Mouse (Mus musculus) midbrain, embryonic 13.5 days (tissue): Measurements from ENCODE around the gene Cep131. TPM values are rescaled to one million over a fixed set of nuclear protein-coding genes. Genes with fewer than 3 reads are reported as not detected.

ENCODE experiments used
- ATAC-seq: fragments of 200-750 bp; cut with Nextera tagmentation; 2 replicates; pipeline ENCODE4 v1.8.0; 2017; ENCODE audit warnings: mild to moderate bottlenecking, moderate TSS enrichment, moderate library complexity
- H3K27ac ChIP-seq: fragments of 300-500 bp; sonication (generic); 2 replicates; pipeline ENCODE4 v1.5.1; 2015; ENCODE audit warnings: inconsistent platforms, mild to moderate bottlenecking, moderate library complexity
- H3K27me3 ChIP-seq: fragments of 300-500 bp; sonication (generic); 2 replicates; pipeline ENCODE4 v1.6.1; 2015; ENCODE audit warnings: mild to moderate bottlenecking, inconsistent platforms
- H3K36me3 ChIP-seq: fragments of 300-500 bp; sonication (generic); 2 replicates; pipeline ENCODE4 v1.6.1; 2015; ENCODE audit warnings: mild to moderate bottlenecking, inconsistent platforms
- H3K4me1 ChIP-seq: fragments of 300-500 bp; sonication (generic); replicated peaks from 2 replicates; pipeline ENCODE4 v1.6.1; 2015; ENCODE audit warnings: inconsistent platforms
- H3K4me2 ChIP-seq: fragments of 300-500 bp; sonication (generic); replicated peaks from 2 replicates; pipeline ENCODE4 v1.6.1; 2015; ENCODE audit warnings: moderate library complexity, mild to moderate bottlenecking, inconsistent platforms
- H3K4me3 ChIP-seq: fragments of 300-500 bp; sonication (generic); replicated peaks from 2 replicates; pipeline ENCODE4 v1.5.1; 2015; ENCODE audit warnings: mild to moderate bottlenecking, inconsistent platforms
- H3K9ac ChIP-seq: fragments of 300-500 bp; sonication (generic); replicated peaks from 2 replicates; pipeline ENCODE4 v1.6.1; 2015; ENCODE audit warnings: mild to moderate bottlenecking, inconsistent platforms
- H3K9me3 ChIP-seq: fragments of 300-500 bp; sonication (generic); 2 replicates; pipeline ENCODE4 v1.6.1; 2016; ENCODE audit warnings: mild to moderate bottlenecking, inconsistent platforms
- WGBS: fragments of 180-500 bp; shearing (Covaris S2); methylation state at CpG from one replicate; pipeline ENCODE4 v1.1.7; 2015; 5-methylcytosine and 5-hydroxymethylcytosine counted together
- polyA plus RNA-seq: library from polyadenylated mRNA; unstranded; fragments of >200 nt; fragmentation: Nextera tagmentation; extraction: Ambion mirVana; gene quantifications from 2 replicates; pipeline ENCODE4 v1.2.1, GENCODE M21; 2015

Gene Cep131
- polyA plus RNA-seq, 1 experiment from 2014 or later = 37.9 TPM

- no peak overlapping the region for H3K4me2 ChIP-seq
- H3K27me3 ChIP-seq = no peaks in the 10 kb centered on the region
- H3K4me1 ChIP-seq = no peaks in the 10 kb centered on the region
- ATAC-seq = no peak
- H3K9ac ChIP-seq = no peak overlapping the region
- H3K9me3 ChIP-seq = no peaks in the 10 kb centered on the region
- H3K4me3 ChIP-seq = no peak overlapping the region
- WGBS = 91% methylated on average over 13 of the region's 13 CpGs
- H3K36me3 ChIP-seq = peaks cover 64% of the 10 kb centered on the region
- H3K27ac ChIP-seq = no peak overlapping the region
These were observed 22.5 kb downstream of the Cep131 start for GRCm38 (mm10) chr11:120064006-120064667.

GRCm38 (mm10) chr11:120063326-120063725 is 23.3 kb downstream of the Cep131 start:
- WGBS = 88% methylated on average over 5 of the region's 5 CpGs
- Histone ChIP-seq H3K27me3 (no peaks in the 10 kb centered on the region), H3K9me3 (no peaks in the 10 kb centered on the region), H3K27ac (no peak overlapping the region), H3K4me3 (no peak overlapping the region), H3K9ac (no peak overlapping the region), H3K4me1 (no peaks in the 10 kb centered on the region), H3K4me2 (no peak overlapping the region), H3K36me3 (peaks cover 56% of the 10 kb centered on the region)
- ATAC-seq = no peak

- ATAC-seq = no peak
These were observed 26.0 kb downstream of the Cep131 start for GRCm38 (mm10) chr11:120060634-120061033.

GRCm38 (mm10) chr11:120055953-120056732 is 30.5 kb downstream of the Cep131 start:
- H3K36me3 ChIP-seq = no peaks in the 10 kb centered on the region
- no peaks in the 10 kb centered on the region for H3K27me3 ChIP-seq
- WGBS = 91% methylated on average over 12 of the region's 12 CpGs
- ATAC-seq = no peak
- H3K9ac ChIP-seq = no peak overlapping the region
- H3K9me3 ChIP-seq = no peaks in the 10 kb centered on the region
- H3K27ac ChIP-seq = no peak overlapping the region
- H3K4me2 ChIP-seq = no peak overlapping the region
- H3K4me1 ChIP-seq = peaks cover 8% of the 10 kb centered on the region
- no peak overlapping the region for H3K4me3 ChIP-seq

More at GRCm38 (mm10) chr11:120060634-120061033, 26.0 kb downstream of the Cep131 start:
- no peak overlapping the region for H3K4me3 ChIP-seq
- H3K36me3 ChIP-seq = peaks cover 29% of the 10 kb centered on the region
- H3K4me2 ChIP-seq = no peak overlapping the region
- no peak overlapping the region for H3K27ac ChIP-seq
- no peaks in the 10 kb centered on the region for H3K4me1 ChIP-seq
- H3K9ac ChIP-seq = no peak overlapping the region
- 81% methylated on average over 8 of the region's 8 CpGs for WGBS
- no peaks in the 10 kb centered on the region for H3K27me3 ChIP-seq
- no peaks in the 10 kb centered on the region for H3K9me3 ChIP-seq

GRCm38 (mm10) chr11:120053846-120054245 is 32.8 kb downstream of the Cep131 start:
- no peak for ATAC-seq
- Histone ChIP-seq H3K9me3 (no peaks in the 10 kb centered on the region), H3K27ac (no peak overlapping the region), H3K4me1 (peaks cover 14% of the 10 kb centered on the region), H3K36me3 (no peaks in the 10 kb centered on the region), H3K4me3 (no peak overlapping the region), H3K4me2 (no peak overlapping the region), H3K27me3 (peaks cover 3% of the 10 kb centered on the region), H3K9ac (no peak overlapping the region)
- 85% methylated on average over 4 of the region's 4 CpGs for WGBS

GRCm38 (mm10) chr11:120052274-120052673 is 34.4 kb downstream of the Cep131 start:
- no peak overlapping the region for H3K4me3 ChIP-seq
- no peak for ATAC-seq
- WGBS = 78% methylated on average over 9 of the region's 9 CpGs

GRCm38 (mm10) chr11:120051124-120051811 is 35.4 kb downstream of the Cep131 start:
- Histone ChIP-seq H3K9me3 (no peaks in the 10 kb centered on the region), H3K9ac (peak overlapping the region; percentile 5; the same call in 1 of the 2 replicates), H3K27me3 (peaks cover 11% of the 10 kb centered on the region), H3K36me3 (no peaks in the 10 kb centered on the region), H3K4me1 (peaks cover 33% of the 10 kb centered on the region), H3K4me2 (no peak overlapping the region), H3K27ac (no peak overlapping the region), H3K4me3 (no peak overlapping the region)
- ATAC-seq = no peak
- WGBS = 37% methylated on average over 14 of the region's 14 CpGs

More at GRCm38 (mm10) chr11:120052274-120052673, 34.4 kb downstream of the Cep131 start:
- Histone ChIP-seq H3K27ac (no peak overlapping the region), H3K27me3 (peaks cover 11% of the 10 kb centered on the region), H3K9me3 (no peaks in the 10 kb centered on the region), H3K4me1 (peaks cover 30% of the 10 kb centered on the region), H3K36me3 (no peaks in the 10 kb centered on the region), H3K9ac (no peak overlapping the region), H3K4me2 (no peak overlapping the region)

- Histone ChIP-seq H3K27ac (no peak overlapping the region), H3K4me3 (no peak overlapping the region), H3K36me3 (no peaks in the 10 kb centered on the region), H3K4me2 (0 out of 2 replicates have a peak overlapping the region, but pooled peaks have one; percentile 86), H3K9me3 (no peaks in the 10 kb centered on the region), H3K27me3 (peaks cover 11% of the 10 kb centered on the region), H3K4me1 (peaks cover 53% of the 10 kb centered on the region), H3K9ac (no peak overlapping the region)
- no peak for ATAC-seq
- 88% methylated on average over 8 of the region's 8 CpGs for WGBS
These were observed 37.6 kb downstream of the Cep131 start for GRCm38 (mm10) chr11:120049067-120049466.

GRCm38 (mm10) chr11:120048252-120048556 is 38.4 kb downstream of the Cep131 start:
- H3K9ac ChIP-seq = peak overlapping the region; percentile 87
- H3K4me2 ChIP-seq = peak overlapping the region; percentile 86
- H3K27me3 ChIP-seq = peaks cover 11% of the 10 kb centered on the region
- no peaks in the 10 kb centered on the region for H3K36me3 ChIP-seq
- H3K9me3 ChIP-seq = no peaks in the 10 kb centered on the region
- WGBS = under 1% methylated on average over 21 of the region's 23 CpGs
- peaks cover 53% of the 10 kb centered on the region for H3K4me1 ChIP-seq
- peak overlapping the region; percentile 85; the same call in 1 of the 2 replicates for H3K27ac ChIP-seq
- peak overlapping the region; percentile 65 for H3K4me3 ChIP-seq
- peak; percentile 57 for ATAC-seq

GRCm38 (mm10) chr11:120047531-120048251 is 38.9 kb downstream of the Cep131 start:
- Histone ChIP-seq H3K4me2 (peak overlapping the region; percentile 86), H3K4me1 (peaks cover 53% of the 10 kb centered on the region), H3K9me3 (no peaks in the 10 kb centered on the region), H3K27me3 (peaks cover 11% of the 10 kb centered on the region), H3K4me3 (peak overlapping the region; percentile 65), H3K27ac (peak overlapping the region; percentile 85), H3K36me3 (no peaks in the 10 kb centered on the region), H3K9ac (peak overlapping the region; percentile 87)
- peak; percentile 59 for ATAC-seq
- WGBS = 7% methylated on average over 23 of the region's 23 CpGs

- Histone ChIP-seq H3K9ac (peak within 1 kb of the TSS; percentile 87), H3K27ac (peak within 1 kb of the TSS; percentile 85), H3K4me2 (peak within 1 kb of the TSS; percentile 86), H3K36me3 (no peaks in the 10 kb centered on the region), H3K4me1 (peaks cover 55% of the 10 kb centered on the region), H3K9me3 (no peaks in the 10 kb centered on the region), H3K4me3 (peak within 1 kb of the TSS; percentile 65), H3K27me3 (peaks cover 11% of the 10 kb centered on the region)
- WGBS = under 1% methylated on average over 56 of the region's 63 CpGs
- ATAC-seq = peak; percentile 34; the same call in 1 of the 2 replicates
These were observed 40.0 kb downstream of the Cep131 start, which contains the start of gene Aatk for GRCm38 (mm10) chr11:120046553-120047191. Aatk (minus strand) TSS chr11:120047167.
